Mouse (Mus musculus) kidney, adult 2 months (tissue): ENCODE results near the gene Mreg. TPM values are rescaled to one million over a fixed set of nuclear protein-coding genes. Genes with fewer than 3 reads are reported as not detected.

ENCODE experiments used
- DNase-seq: peaks from one replicate; pipeline ENCODE4 v3.0.0; 2021
- H3K27ac ChIP-seq: fragments of 200-500 bp; 2 replicates; pipeline ENCODE4 v1.5.1; 2012; ENCODE audit warnings: low read depth, low read length, control low read depth, inconsistent platforms; ENCODE audit not compliant: insufficient read depth
- H3K27me3 ChIP-seq: fragments of 200-500 bp; replicated peaks from 2 replicates; pipeline ENCODE4 v1.6.1; 2012; ENCODE audit warnings: mild to moderate bottlenecking, moderate library complexity, low read length, inconsistent platforms; ENCODE audit not compliant: control insufficient read depth, insufficient read depth
- H3K36me3 ChIP-seq: fragments of 200-500 bp; 2 replicates; pipeline ENCODE4 v1.6.1; 2012; ENCODE audit warnings: mild to moderate bottlenecking, moderate library complexity, low read length, inconsistent platforms; ENCODE audit not compliant: control insufficient read depth, insufficient read depth
- H3K4me1 ChIP-seq: fragments of 200-500 bp; 2 replicates; pipeline ENCODE4 v1.6.1; 2011; ENCODE audit warnings: low read length; ENCODE audit not compliant: control insufficient read depth, insufficient read depth
- H3K4me3 ChIP-seq: fragments of 200-500 bp; 2 replicates; pipeline ENCODE4 v1.5.1; 2011; ENCODE audit warnings: mild to moderate bottlenecking, low read depth, low read length, control low read depth; ENCODE audit not compliant: insufficient read depth
- CTCF ChIP-seq: fragments of 200-500 bp; conservative IDR thresholded peaks from 2 replicates; pipeline ENCODE4 v1.5.1; 2011; ENCODE audit warnings: low read depth, mild to moderate bottlenecking, control low read depth, low read length, moderate library complexity, mixed read lengths; ENCODE audit not compliant: insufficient read depth, insufficient read length
- POLR2A ChIP-seq: fragments of 200-500 bp; IDR thresholded peaks from one replicate; pipeline ENCODE4 v1.6.1; 2011; ENCODE audit warnings: low read depth, low read length, control low read depth
- WGBS: fragments of 180-500 bp; shearing (Covaris S2); methylation state at CpG from one replicate; pipeline ENCODE4 v1.1.7; 2018; 5-methylcytosine and 5-hydroxymethylcytosine counted together
- polyA plus RNA-seq: library from polyadenylated mRNA; depleted of rRNA; stranded (reverse); fragments of >200 nt; gene quantifications from 2 replicates; pipeline ENCODE4 v1.2.3, GENCODE M21; 2012

Gene Mreg
- polyA plus RNA-seq, 1 experiment, result 3.2 TPM

DNA sequence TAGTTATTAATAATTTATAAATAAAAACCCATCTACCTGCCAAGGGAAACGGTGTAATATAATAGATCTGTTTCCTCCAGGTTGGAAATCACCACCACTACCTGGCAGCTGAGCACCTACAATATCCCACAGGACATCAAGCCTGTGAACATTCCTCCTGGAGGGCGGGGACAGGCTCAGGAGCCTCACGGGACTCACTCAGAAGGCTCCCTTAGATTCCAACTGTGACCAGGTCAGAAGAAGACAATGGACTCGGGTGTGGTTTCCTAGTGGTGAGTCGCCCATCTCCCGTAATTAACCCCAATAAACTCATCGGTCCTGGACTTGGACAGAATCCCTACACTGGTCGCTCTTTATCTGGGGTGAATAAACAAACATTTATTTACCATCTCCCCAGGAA is 39.3 kb downstream of the Mreg start:
- 74% methylated on average over 8 of the region's 8 CpGs for WGBS
- TF ChIP-seq POLR2A (no peak), CTCF (no peak)
- Histone ChIP-seq H3K4me1 (no peaks in the 10 kb centered on the region), H3K4me3 (no peak overlapping the region), H3K27ac (no peak overlapping the region), H3K27me3 (no peaks in the 10 kb centered on the region), H3K36me3 (no peaks in the 10 kb centered on the region)
- DNase-seq, result no peak

GRCm38 (mm10) chr1:72171001-72171860 is 40.9 kb downstream of the Mreg start:
- 57% methylated on average over 13 of the region's 13 CpGs for WGBS
- Histone ChIP-seq H3K36me3 (no peaks in the 10 kb centered on the region), H3K27me3 (no peaks in the 10 kb centered on the region), H3K4me3 (no peak overlapping the region), H3K4me1 (no peaks in the 10 kb centered on the region), H3K27ac (no peak overlapping the region)
- TF ChIP-seq CTCF, result no peak
- TF ChIP-seq POLR2A, result no peak
- DNase-seq, result no peak

- whole genome bisulfite sequencing, result 94% methylated on average over 10 of the region's 10 CpGs
These were observed 45.1 kb downstream of the Mreg start for GRCm38 (mm10) chr1:72167024-72167423.

GRCm38 (mm10) chr1:72166468-72166814 is 45.7 kb downstream of the Mreg start:
- Histone ChIP-seq H3K4me1 (no peaks in the 10 kb centered on the region), H3K27me3 (no peaks in the 10 kb centered on the region), H3K36me3 (no peaks in the 10 kb centered on the region), H3K27ac (no peak overlapping the region), H3K4me3 (no peak overlapping the region)
- WGBS, result 95% methylated on average over 5 of the region's 5 CpGs
- no peak for TF ChIP-seq POLR2A
- TF ChIP-seq CTCF, result no peak
- DNase-seq, result no peak

More at GRCm38 (mm10) chr1:72167024-72167423, 45.1 kb downstream of the Mreg start:
- Histone ChIP-seq H3K36me3 (no peaks in the 10 kb centered on the region), H3K27me3 (no peaks in the 10 kb centered on the region), H3K4me1 (no peaks in the 10 kb centered on the region), H3K4me3 (no peak overlapping the region), H3K27ac (no peak overlapping the region)
- TF ChIP-seq CTCF, result no peak
- TF ChIP-seq POLR2A, result no peak
- DNase-seq, result no peak

DNA sequence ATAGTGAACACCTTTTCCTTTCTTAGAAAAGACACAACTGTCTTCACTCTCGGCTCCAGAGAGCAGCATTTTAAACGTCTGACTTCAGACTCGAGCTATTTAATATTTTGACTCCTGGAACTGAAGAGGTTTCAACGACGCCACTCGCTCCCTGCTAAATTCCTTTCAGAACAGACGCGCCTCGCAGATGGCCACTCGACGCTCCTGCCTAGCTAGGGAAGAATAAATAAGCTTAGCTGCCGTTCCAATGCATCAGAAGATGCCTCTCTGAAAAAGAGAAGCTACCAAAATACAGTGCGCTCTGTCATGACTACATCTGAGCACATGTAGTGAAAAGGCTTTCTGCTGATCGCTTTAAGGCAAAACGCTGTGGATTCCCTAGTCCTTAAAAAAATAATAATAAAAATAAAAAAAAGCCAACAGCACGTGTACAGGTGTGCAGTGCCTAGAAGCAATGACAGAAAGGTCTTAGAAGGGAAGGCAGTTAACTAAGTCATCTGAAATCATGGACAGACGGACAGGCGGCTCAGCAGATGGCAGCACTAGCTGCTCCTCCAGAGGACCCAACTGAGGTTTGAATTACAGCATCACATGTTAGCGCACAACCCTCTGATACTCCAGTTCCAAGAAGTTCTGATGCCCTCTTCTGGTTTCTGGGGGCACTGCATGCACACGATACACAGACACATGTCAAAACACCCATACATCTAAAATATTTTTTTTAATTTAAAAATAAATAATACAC is 46.2 kb downstream of the Mreg start:
- TF ChIP-seq POLR2A (no peak), CTCF (no peak; the same call in 1 of the 2 replicates)
- no peak overlapping the region for H3K4me3 ChIP-seq
- H3K27me3 ChIP-seq, result no peaks in the 10 kb centered on the region
- H3K27ac ChIP-seq, result no peak overlapping the region
- no peaks in the 10 kb centered on the region for H3K36me3 ChIP-seq
- no peaks in the 10 kb centered on the region for H3K4me1 ChIP-seq
- WGBS, result 88% methylated on average over 20 of the region's 20 CpGs
- DNase-seq, result no peak

- no peaks in the 10 kb centered on the region for H3K36me3 ChIP-seq
- no peak overlapping the region for H3K4me3 ChIP-seq
- H3K4me1 ChIP-seq, result no peaks in the 10 kb centered on the region
- no peak overlapping the region for H3K27ac ChIP-seq
- TF ChIP-seq POLR2A (no peak), CTCF (no peak)
- WGBS, result 87% methylated on average over 7 of the region's 7 CpGs
- DNase-seq, result no peak
- H3K27me3 ChIP-seq, result no peaks in the 10 kb centered on the region
These were observed 51.8 kb downstream of the Mreg start for GRCm38 (mm10) chr1:72160321-72160720.

DNA sequence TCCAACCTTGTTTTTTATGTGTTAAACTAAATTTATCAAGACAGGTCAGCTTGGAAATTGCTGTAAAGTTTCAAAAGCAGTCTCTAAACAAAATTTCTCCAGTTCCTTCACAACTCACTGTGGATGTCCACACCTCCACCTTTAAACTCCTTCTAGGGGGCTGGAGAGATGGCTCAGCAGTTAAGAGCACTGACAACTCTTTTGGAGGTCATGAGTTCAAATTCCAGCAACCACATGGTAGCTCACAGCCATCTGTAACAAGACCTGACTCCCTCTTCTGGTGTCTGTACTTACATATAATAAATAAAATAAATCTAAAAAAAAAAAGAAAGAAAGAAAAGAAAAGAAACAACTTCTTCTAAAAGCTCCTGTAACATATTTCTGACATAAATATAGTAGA is 67.1 kb downstream of the Mreg start:
- DNase-seq, result no peak

More for the DNA sequence above, 67.1 kb downstream of the Mreg start:
- TF ChIP-seq POLR2A, result no peak
- TF ChIP-seq CTCF, result no peak
- Histone ChIP-seq H3K4me3 (no peak overlapping the region), H3K36me3 (no peaks in the 10 kb centered on the region), H3K27me3 (no peaks in the 10 kb centered on the region), H3K27ac (no peak overlapping the region), H3K4me1 (no peaks in the 10 kb centered on the region)
